Mouse (Mus musculus) C2C12 (cell line): ENCODE data around the gene Guca1a.

ENCODE experiments used
- CEBPB ChIP-seq: IDR thresholded peaks from one replicate; pipeline ENCODE4 v1.6.1; 2011; ENCODE audit warnings: low read depth, mild to moderate bottlenecking, control low read depth, moderate library complexity
- CTCF ChIP-seq: IDR thresholded peaks from one replicate; pipeline ENCODE4 v1.5.1; 2011; ENCODE audit not compliant: control insufficient read depth, insufficient read depth, insufficient read length
- FOSL1 ChIP-seq: IDR thresholded peaks from one replicate; pipeline ENCODE4 v1.8.0; 2011; ENCODE audit warnings: mild to moderate bottlenecking, low read length; ENCODE audit not compliant: poor library complexity, insufficient read depth, severe bottlenecking
- MAX ChIP-seq: IDR thresholded peaks from one replicate; pipeline ENCODE4 v1.6.1; 2011; ENCODE audit warnings: mild to moderate bottlenecking, control low read depth
- MYOD1 ChIP-seq: IDR thresholded peaks from one replicate; pipeline ENCODE4 v1.6.1; 2011; ENCODE audit warnings: low read depth; ENCODE audit not compliant: control insufficient read depth, insufficient read length
- MYOG ChIP-seq: IDR thresholded peaks from one replicate; pipeline ENCODE4 v1.6.1; 2011; ENCODE audit not compliant: control insufficient read depth, insufficient read length; ENCODE audit errors: extremely low read depth
- USF1 ChIP-seq: IDR thresholded peaks from one replicate; pipeline ENCODE4 v1.6.1; 2011; ENCODE audit warnings: low read depth, mild to moderate bottlenecking, control low read depth, moderate library complexity

GRCm38 (mm10) chr17:47446025-47446424 is 45.6 kb upstream of the Guca1a start:
- no peak for TF ChIP-seq CTCF
- no peak for TF ChIP-seq CEBPB
- TF ChIP-seq MYOG, result no peak
- no peak for TF ChIP-seq MAX
- no peak for TF ChIP-seq MYOD1
- no peak for TF ChIP-seq USF1
- no peak for TF ChIP-seq FOSL1
